Mouse (Mus musculus) left cerebral cortex, adult 8-10 months (tissue): ENCODE data around the gene Hspa12a. TPM values are rescaled to one million over a fixed set of nuclear protein-coding genes. Genes with fewer than 3 reads are reported as not detected.

Experiments used
- DNase-seq, 2 experiments: peaks; one replicate each; pipeline ENCODE4 v3.0.0; 2022; ENCODE audit warnings: low spot score in 2 of 2
- total RNA-seq, 4 experiments: library from RNA; stranded (reverse); gene quantifications; 2 replicates each; pipeline ENCODE4 v1.2.4; 2022

Hspa12a gene
- total RNA-seq = 100 to 1,000 TPM; 180 to 214 (median 195) TPM

DNA sequence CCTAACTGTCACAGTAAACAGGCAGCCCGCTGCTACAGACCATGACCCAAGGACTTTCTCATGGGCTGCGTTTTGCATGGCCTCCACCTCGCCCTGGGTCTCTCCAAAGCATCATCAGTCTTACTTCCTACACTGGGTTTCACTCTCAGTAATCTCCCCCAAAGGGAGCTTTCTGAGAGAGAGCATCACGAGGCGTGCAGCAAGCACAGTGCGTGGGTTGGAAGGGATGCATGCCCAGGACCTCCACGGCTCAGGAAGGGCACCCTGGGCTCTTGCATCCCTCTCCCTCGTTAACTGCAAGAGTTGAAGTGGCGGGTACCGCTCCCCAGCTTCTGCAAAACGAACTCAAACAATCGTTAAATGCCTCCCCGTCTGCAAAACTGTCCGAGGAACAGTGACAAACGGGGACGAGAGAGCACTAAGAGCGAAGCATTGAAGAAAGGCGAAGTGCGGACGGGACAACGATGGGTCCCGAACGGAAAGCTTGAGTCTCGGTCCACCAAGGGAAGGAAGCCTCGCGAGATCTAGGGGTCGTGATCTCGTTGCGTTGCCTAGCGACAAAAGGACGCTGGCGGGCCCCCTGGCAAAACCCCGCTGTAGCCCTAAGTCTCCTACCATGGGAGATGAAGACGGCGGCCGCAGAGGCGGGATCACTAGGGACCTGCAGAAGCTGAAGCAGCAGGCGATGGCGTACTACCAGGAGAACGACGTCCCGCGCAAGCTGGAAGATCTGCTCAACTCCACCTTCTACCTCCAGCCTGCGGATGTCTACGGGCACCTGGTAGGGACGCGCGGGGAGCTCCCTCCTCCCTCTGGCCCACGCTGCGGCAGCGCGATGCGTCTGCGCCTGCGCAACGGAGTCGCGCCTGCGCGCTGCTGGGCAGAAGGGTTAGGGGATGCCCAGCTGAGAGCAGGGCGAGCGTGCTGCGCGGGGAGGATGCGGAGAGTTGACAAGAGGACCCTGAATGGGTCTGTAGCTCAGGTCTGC, at the start of gene Hspa12a, which contains the start of gene Eno4:
TSS of gene Hspa12a (minus strand) at position 814 of the 988 bp plus-strand sequence.
TSS of gene Eno4 (plus strand) at position 585 of the 988 bp plus-strand sequence.
- peak; percentile 94 to 95 for DNase-seq

DNA sequence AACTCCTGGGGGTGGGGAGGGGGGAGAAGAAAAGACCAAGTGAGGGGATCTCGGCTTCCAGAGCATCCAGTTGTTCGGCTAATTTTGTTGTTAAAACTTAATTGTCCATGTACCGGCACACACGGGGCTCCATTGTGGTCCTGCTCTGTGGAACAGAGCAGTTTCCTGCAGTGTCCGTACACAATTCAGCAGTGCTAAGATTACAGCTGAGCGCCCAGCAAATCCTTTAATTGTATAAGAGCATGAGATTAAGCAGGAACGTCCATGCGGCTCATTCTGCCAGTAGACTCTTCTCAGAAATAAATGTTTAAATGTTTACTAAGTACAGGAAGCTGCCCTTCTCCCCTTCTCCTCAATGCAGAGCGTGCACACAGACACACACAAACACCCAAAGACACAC, 38.1 kb upstream of the Hspa12a start:
- no peak for DNase-seq

- no peak for DNase-seq
Observed at GRCm38 (mm10) chr19:58980056-58980440, 36.6 kb upstream of the Hspa12a start.

DNA sequence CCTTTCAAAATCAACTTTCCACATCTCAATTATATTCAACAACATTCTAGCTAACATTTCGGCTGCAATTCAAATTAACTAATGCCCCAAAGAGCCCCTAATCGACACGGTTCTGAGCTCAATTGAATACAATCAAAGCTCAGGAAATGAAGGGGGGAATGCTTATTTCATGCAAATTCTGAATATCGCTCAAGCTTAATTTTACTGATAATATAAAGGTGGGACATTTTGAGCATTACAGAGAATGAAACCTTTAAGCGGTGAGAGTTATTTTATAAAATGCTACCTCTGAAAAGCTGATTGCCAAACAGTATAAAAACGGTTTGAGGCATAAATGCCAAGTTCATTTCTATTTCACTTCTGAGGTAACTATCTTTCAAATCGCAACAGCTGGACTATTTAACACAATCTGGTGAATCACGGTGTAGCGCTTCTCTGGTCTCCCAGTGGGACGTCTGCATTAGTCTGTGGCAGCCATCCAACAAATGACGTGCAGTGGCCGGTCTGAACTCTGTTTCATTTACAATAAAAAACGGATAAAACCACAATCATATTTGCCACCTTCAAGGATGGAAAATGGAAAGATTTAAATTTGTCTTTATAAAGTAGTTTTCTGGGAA, 36.1 kb upstream of the Hspa12a start:
- no peak for DNase-seq

GRCm38 (mm10) chr19:58978401-58979171, 35.1 kb upstream of the Hspa12a start:
- peak; percentile 23 to 55 for DNase-seq

DNA sequence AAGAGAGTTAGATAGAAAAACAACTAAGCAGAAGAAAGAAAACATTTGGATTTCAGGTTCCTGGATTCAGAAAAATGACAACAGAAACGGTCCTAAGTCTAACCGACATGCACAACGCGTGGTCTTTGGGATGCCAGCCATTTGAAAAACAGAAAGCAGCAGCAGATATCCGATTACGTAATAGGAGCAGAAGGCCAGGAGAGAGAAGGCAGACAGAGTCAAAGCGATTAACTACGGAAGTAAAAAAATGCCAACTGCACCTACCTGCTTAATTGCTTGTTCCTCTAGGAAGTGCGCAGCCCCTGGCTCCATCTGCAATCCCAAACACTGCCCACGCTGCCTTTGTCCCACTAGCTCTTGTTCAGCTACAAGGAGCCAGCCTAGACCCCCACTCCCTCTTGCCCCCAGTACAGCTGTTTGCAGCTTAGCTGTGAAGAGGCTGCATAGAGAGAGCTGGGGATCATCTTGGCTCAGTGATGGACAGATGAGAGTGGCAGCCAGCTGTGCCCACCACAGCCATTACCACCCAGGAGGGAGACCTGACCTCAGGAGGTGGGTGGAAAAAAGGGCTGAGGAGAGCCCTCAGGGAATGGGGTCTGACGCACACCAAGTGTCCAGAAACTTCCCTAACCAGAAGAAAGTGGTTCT, 31.9 kb upstream of the Hspa12a start:
- no peak for DNase-seq

DNA sequence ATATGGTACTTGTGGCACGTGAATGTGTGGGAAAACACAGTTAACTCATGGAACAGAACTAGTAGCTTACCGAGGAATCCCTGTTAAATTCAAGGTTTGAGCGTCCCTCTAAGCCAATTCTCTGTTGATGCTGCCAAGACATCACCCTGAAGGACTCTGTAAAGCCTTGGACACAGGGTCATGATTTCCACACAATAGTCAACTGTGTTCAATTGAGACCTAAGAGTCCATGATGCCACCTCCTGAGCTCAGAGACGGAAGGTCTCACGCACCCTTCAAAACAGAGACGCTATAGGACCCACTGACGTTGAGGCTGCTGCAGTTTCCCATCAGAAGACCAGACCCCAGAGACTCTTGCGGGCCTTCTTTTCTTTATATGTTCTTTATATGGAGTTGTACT, 30.7 kb upstream of the Hspa12a start:
- DNase-seq = no peak

DNA sequence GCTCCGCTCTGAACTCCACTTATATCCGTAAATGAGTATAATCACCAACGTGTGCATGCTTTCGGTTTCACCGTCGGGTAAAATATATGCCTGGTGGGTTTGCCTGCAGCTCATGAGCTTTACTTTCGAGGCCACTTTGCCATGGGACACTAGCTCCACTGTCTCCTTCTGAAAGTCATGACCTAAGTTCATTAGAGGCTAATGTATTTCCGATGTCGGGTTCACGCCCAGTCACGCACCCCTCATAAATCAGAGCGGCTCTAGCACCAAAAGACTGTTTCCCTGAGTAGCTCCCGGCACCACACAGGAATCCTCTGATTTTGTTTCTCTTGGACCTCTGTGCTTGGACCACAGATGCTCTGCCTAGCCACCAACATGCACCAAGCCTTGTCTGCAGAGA, 27.4 kb upstream of the Hspa12a start:
- DNase-seq = no peak

DNA sequence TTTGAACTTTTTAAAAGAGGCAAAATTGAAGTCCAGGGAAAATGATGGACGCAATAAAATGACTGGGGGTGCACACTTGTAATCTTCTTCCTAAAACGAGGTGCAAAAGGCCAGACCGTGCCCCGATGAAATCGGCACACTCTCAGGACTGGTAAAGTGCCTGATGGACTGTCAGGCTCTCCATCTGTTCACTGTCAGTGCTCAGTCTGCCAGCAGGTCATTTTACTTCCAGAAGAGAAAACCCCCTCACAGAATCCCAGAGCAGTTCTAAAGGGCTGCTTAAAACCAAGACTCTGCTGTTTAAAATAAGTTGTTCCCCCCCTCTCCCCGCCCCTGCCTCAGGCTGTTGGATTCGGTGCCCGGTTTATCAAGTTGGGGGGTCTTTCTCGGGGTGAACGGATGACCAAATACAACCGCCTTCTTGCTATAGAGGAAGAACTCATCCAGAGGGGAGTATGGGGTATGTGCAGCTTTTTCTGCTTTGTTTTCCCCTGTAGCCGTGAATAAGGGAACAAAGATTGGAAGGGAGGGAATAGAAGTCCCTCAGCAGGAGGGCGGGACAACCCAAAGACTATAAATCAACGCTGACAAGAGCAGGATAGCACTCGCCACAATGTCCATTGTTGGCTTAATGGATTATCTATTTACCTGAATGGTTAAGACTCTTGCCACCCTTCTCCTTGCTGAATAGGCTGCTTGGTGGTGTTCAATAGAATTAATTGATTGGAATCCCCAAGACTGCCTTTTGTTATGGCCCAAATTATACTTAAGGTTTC, 25.5 kb upstream of the Hspa12a start:
- no peak for DNase-seq

DNA sequence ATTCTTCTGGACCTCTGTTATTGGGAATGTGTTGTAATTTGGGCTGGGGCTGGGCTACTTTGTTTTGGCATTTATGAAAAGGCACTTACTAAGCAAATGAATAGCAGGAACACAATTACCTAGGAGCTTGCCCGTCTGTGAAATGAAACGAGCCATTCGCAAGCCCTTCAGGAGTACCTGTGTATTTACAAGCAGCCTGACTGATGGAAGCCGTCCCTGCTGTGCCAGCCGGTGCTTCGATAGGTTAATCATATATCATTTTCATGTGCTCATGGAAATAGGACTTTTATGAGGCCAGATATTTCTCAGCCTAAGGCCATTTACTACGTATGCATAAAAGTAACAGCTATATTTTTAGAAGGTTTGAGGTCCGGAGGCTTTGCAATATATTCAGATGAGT, 19.6 kb upstream of the Hspa12a start:
- no peak for DNase-seq

- no peak for DNase-seq
Observed at GRCm38 (mm10) chr19:58954779-58955178, 11.3 kb upstream of the Hspa12a start.

GRCm38 (mm10) chr19:58952236-58952635, 8.8 kb upstream of the Hspa12a start:
- DNase-seq = no peak

- DNase-seq = no peak
Observed at GRCm38 (mm10) chr19:58951521-58951920, 8.1 kb upstream of the Hspa12a start.

DNA sequence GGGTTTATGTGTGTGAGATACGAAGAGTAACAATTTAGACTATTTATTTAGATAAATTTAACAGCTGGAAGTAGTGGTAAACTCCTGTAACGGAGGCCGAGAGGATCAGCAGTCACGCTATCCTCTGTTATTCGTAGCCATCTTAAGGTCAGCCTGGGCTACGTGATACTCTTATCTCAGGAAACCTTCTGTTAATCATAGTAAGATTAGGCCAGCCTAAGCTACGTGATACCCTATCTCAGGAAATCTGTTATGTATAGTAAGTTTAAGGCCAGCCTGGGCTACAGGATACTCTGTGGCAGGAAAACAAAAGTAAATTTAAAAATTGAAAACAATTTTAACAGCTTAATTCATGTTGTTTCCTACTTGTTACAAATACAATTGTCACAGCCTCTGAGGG, 2.5 kb upstream of the Hspa12a start:
- no peak for DNase-seq

GRCm38 (mm10) chr19:58933062-58933461, 10.4 kb downstream of the Hspa12a start:
- DNase-seq = no peak

GRCm38 (mm10) chr19:58931081-58931800, 12.2 kb downstream of the Hspa12a start:
- DNase-seq = no peak

GRCm38 (mm10) chr19:58919148-58919547, 24.3 kb downstream of the Hspa12a start:
- no peak for DNase-seq

DNA sequence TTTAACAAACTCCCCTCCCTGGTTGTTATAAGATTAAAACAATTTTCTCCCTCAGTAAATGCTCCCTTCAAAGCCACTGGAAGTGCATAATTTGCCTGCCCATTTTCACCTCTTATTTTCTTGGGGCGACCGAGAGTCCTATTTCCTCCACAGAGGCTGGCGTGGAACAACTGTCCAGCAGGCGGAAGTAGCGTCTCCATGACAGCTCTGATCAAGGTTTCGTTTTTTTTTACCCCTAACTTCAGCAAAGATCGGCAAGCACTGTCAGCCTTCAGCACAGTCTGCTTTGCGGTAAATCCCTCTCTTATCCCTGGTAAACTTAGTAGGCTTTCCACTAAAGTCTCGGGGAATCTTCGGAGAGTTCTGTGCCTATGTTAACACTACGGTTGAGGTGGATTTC, 24.9 kb downstream of the Hspa12a start:
- no peak for DNase-seq

GRCm38 (mm10) chr19:58913301-58913700, 30.2 kb downstream of the Hspa12a start:
- DNase-seq = no peak

- DNase-seq = peak in 1 of 2 experiments; percentile 71
Observed at GRCm38 (mm10) chr19:58911386-58911785, 32.1 kb downstream of the Hspa12a start.
